Mouse (Mus musculus) frontal cortex, adult (tissue): ENCODE measurements around the gene Rnf212b.
A peak's percentile ranks its signal among the peaks of the same experiment; 100 is the strongest.

Experiments
- ATAC-seq: cut with Nextera tagmentation; 2 replicates; pipeline ENCODE4 v1.9.2; 2017; ENCODE audit warnings: mild to moderate bottlenecking, moderate library complexity, mixed read lengths; ENCODE audit not compliant: low TSS enrichment

The Rnf212b gene

GRCm38 (mm10) chr14:54874165-54874564 is 60.2 kb downstream of the Rnf212b start:
- ATAC-seq = no peak

- peak; percentile 64 for ATAC-seq
These were observed 62.0 kb downstream of the Rnf212b start for GRCm38 (mm10) chr14:54875844-54876538.

GRCm38 (mm10) chr14:54876539-54877047 is 62.7 kb downstream of the Rnf212b start:
- peak; percentile 84 for ATAC-seq

GRCm38 (mm10) chr14:54877048-54877715 is 63.2 kb downstream of the Rnf212b start, which contains the start of gene Ppp1r3e:
TSS of gene Ppp1r3e (minus strand) at chr14:54877550.
- peak; percentile 76 for ATAC-seq

GRCm38 (mm10) chr14:54883154-54884021 is 69.4 kb downstream of the Rnf212b start, which contains the start of the genes Bcl2l2 and Gm20521:
TSS of gene Bcl2l2 (plus strand) at chr14:54883377.
TSS of gene Gm20521 (plus strand) at chr14:54883441.
- peak; percentile 81 for ATAC-seq

- ATAC-seq = no peak
These were observed 70.2 kb downstream of the Rnf212b start for GRCm38 (mm10) chr14:54884022-54884712.

- ATAC-seq = no peak
These were observed 71.4 kb downstream of the Rnf212b start for GRCm38 (mm10) chr14:54885309-54885708.

GRCm38 (mm10) chr14:54892200-54892599 is 78.3 kb downstream of the Rnf212b start, which contains the start of gene Pabpn1:
TSS of gene Pabpn1 (plus strand) at chr14:54892500.
- ATAC-seq = no peak

- peak; percentile 95 for ATAC-seq
These were observed 79.8 kb downstream of the Rnf212b start for GRCm38 (mm10) chr14:54893651-54894181.

- ATAC-seq = peak; percentile 3; the same call in 1 of the 2 replicates
These were observed 80.6 kb downstream of the Rnf212b start for GRCm38 (mm10) chr14:54894296-54895151.

GRCm38 (mm10) chr14:54897445-54897844 is 83.5 kb downstream of the Rnf212b start:
- no peak for ATAC-seq

- ATAC-seq = peak; percentile 66
These were observed 86.4 kb downstream of the Rnf212b start for GRCm38 (mm10) chr14:54900383-54900782.

- ATAC-seq = no peak
These were observed 89.7 kb downstream of the Rnf212b start for GRCm38 (mm10) chr14:54903641-54904040.
